Mouse (Mus musculus) bone marrow macrophage, adult 2 months (primary cell): ENCODE measurements at regions not wholly inside any gene's neighbourhood (a gene's known extent, or its start where the extent isn't known, plus 50 kb on each side); places are given as distances from the start of the nearest gene placed in this dataset.

Experiments
- CTCF ChIP-seq: IDR thresholded peaks from 2 replicates; pipeline ENCODE4 v1.5.1; 2012; ENCODE audit warnings: low read depth, mild to moderate bottlenecking, low read length, moderate library complexity
- POLR2A ChIP-seq: IDR thresholded peaks from 2 replicates; pipeline ENCODE4 v1.6.1; 2012; ENCODE audit warnings: mild to moderate bottlenecking, low read depth, low read length, borderline replicate concordance

- TF ChIP-seq CTCF, result no peak
- no peak for TF ChIP-seq POLR2A
Observed at GRCm38 (mm10) chr13:107899600-107900229, 144.5 kb upstream of the Smim15 start.
